Mouse (Mus musculus) MEL (cell line): Measurements from ENCODE around the gene Inpp4b. TPM values are rescaled to one million over a fixed set of nuclear protein-coding genes. Genes with fewer than 3 reads are reported as not detected.

Experiments used
- DNase-seq: peaks from one replicate; pipeline ENCODE4 v3.0.0; 2011; ENCODE audit warnings: low read depth, low spot score
- H3K27ac ChIP-seq: 2 replicates; pipeline ENCODE4 v1.5.1; 2012; ENCODE audit warnings: low read depth, mild to moderate bottlenecking, control low read depth, low read length, moderate library complexity; ENCODE audit not compliant: control insufficient read depth
- H3K27me3 ChIP-seq, 2 experiments: fragments of 150-350 bp in 1 of 2; sonication (generic) in 1 of 2; 2 replicates each; pipeline ENCODE4 v1.6.1; 2012; ENCODE audit warnings: low read length in 2 of 2, mild to moderate bottlenecking in 2 of 2, improper control_type of control experiment in 1 of 2, moderate library complexity in 1 of 2; ENCODE audit not compliant: insufficient read depth in 2 of 2, control insufficient read depth in 1 of 2
- H3K36me3 ChIP-seq, 2 experiments: 2 replicates each; pipeline ENCODE4 v1.6.1; 2012 to 2014; ENCODE audit warnings: low read length in 2 of 2, improper control_type of control experiment in 1 of 2, inconsistent platforms in 1 of 2, mild to moderate bottlenecking in 1 of 2; ENCODE audit not compliant: insufficient read depth in 2 of 2, control insufficient read depth in 1 of 2
- H3K4me1 ChIP-seq, 2 experiments: fragments of 150-350 bp in 1 of 2; sonication (generic) in 1 of 2; 2 replicates each; pipeline ENCODE4 v1.6.1; 2012; ENCODE audit warnings: low read length in 2 of 2, improper control_type of control experiment in 1 of 2, mild to moderate bottlenecking in 1 of 2; ENCODE audit not compliant: insufficient read depth in 2 of 2, control insufficient read depth in 1 of 2
- H3K4me3 ChIP-seq, 2 experiments: fragments of 150-350 bp in 1 of 2; sonication (generic) in 1 of 2; 2 replicates each; pipeline ENCODE4 v1.5.1; 2012; ENCODE audit warnings: low read depth in 2 of 2, low read length in 2 of 2, mild to moderate bottlenecking in 2 of 2, moderate library complexity in 2 of 2, control low read depth in 1 of 2, improper control_type of control experiment in 1 of 2; ENCODE audit not compliant: control insufficient read depth in 1 of 2, insufficient read depth in 1 of 2
- H3K79me2 ChIP-seq: 2 replicates; pipeline ENCODE4 v1.6.1; 2012; ENCODE audit warnings: mild to moderate bottlenecking, low read length, moderate library complexity; ENCODE audit not compliant: control insufficient read depth, poor library complexity, insufficient read depth
- H3K9ac ChIP-seq: 2 replicates; pipeline ENCODE4 v1.6.1; 2012; ENCODE audit warnings: low read depth, mild to moderate bottlenecking, control low read depth, low read length, moderate library complexity; ENCODE audit not compliant: control insufficient read depth, poor library complexity, severe bottlenecking
- H3K9me3 ChIP-seq: fragments of 150-350 bp; sonication (generic); replicated peaks from 2 replicates; pipeline ENCODE4 v1.6.1; 2012; ENCODE audit warnings: mild to moderate bottlenecking, low read length, improper control_type of control experiment, moderate library complexity; ENCODE audit not compliant: insufficient read depth
- CHD2 ChIP-seq: IDR thresholded peaks from 2 replicates; pipeline ENCODE4 v1.6.1; 2011; ENCODE audit warnings: low read length, improper control_type of control experiment
- CTCF ChIP-seq, 3 experiments: IDR thresholded peaks in 2 of 3; conservative IDR thresholded peaks in 1 of 3; 2 replicates each; pipeline ENCODE4 v1.5.1; 2011 to 2012; ENCODE audit warnings: low read length in 3 of 3, low read depth in 2 of 3, mild to moderate bottlenecking in 2 of 3, improper control_type of control experiment in 1 of 3, inconsistent platforms in 1 of 3, mixed read lengths in 1 of 3, moderate library complexity in 1 of 3; ENCODE audit not compliant: control insufficient read depth in 1 of 3, insufficient read depth in 1 of 3, poor library complexity in 1 of 3, severe bottlenecking in 1 of 3
- E2F4 ChIP-seq: IDR thresholded peaks from 2 replicates; pipeline ENCODE4 v1.6.1; 2011; ENCODE audit warnings: low read depth, low read length, improper control_type of control experiment, borderline replicate concordance
- ELF1 ChIP-seq: IDR thresholded peaks from 2 replicates; pipeline ENCODE4 v1.6.1; 2014; ENCODE audit warnings: low read depth, mild to moderate bottlenecking, inconsistent platforms, low read length, improper control_type of control experiment, moderate library complexity
- EP300 ChIP-seq, 2 experiments: IDR thresholded peaks; 2 replicates each; pipeline ENCODE4 v1.6.1; 2011; ENCODE audit warnings: improper control_type of control experiment in 2 of 2, low read length in 2 of 2, low read depth in 1 of 2, mild to moderate bottlenecking in 1 of 2
- GABPA ChIP-seq: IDR thresholded peaks from 2 replicates; pipeline ENCODE4 v1.6.1; 2012; ENCODE audit warnings: low read depth, mild to moderate bottlenecking, inconsistent platforms, low read length, improper control_type of control experiment, moderate library complexity
- MXI1 ChIP-seq: IDR thresholded peaks from 2 replicates; pipeline ENCODE4 v1.6.1; 2011; ENCODE audit warnings: mild to moderate bottlenecking, low read depth, low read length, improper control_type of control experiment
- MYC ChIP-seq: IDR thresholded peaks from 2 replicates; pipeline ENCODE4 v1.6.1; 2011; ENCODE audit warnings: low read depth, mild to moderate bottlenecking, low read length, improper control_type of control experiment, moderate library complexity
- NRF1 ChIP-seq: IDR thresholded peaks from 2 replicates; pipeline ENCODE4 v1.6.1; 2014; ENCODE audit warnings: low read depth, mild to moderate bottlenecking, inconsistent platforms, low read length, improper control_type of control experiment, moderate library complexity; ENCODE audit not compliant: poor library complexity, insufficient read depth, severe bottlenecking
- POLR2AphosphoS5 ChIP-seq: IDR thresholded peaks from 2 replicates; pipeline ENCODE4 v1.6.1; 2012; ENCODE audit warnings: low read depth, borderline replicate concordance, mild to moderate bottlenecking, inconsistent platforms, low read length, moderate library complexity, mixed read lengths
- RAD21 ChIP-seq: IDR thresholded peaks from 2 replicates; pipeline ENCODE4 v1.6.1; 2011; ENCODE audit warnings: mild to moderate bottlenecking, low read depth, low read length, improper control_type of control experiment
- TAL1 ChIP-seq: IDR thresholded peaks from 2 replicates; pipeline ENCODE4 v1.6.1; 2012; ENCODE audit warnings: mild to moderate bottlenecking, inconsistent platforms, low read length, moderate library complexity, mixed read lengths
- TCF12 ChIP-seq: IDR thresholded peaks from 2 replicates; pipeline ENCODE4 v1.6.1; 2014; ENCODE audit warnings: low read depth, mild to moderate bottlenecking, inconsistent platforms, low read length, improper control_type of control experiment, moderate library complexity
- USF2 ChIP-seq, 2 experiments: IDR thresholded peaks; 2 replicates each; pipeline ENCODE4 v1.6.1; 2011 to 2012; ENCODE audit warnings: improper control_type of control experiment in 2 of 2, low read length in 2 of 2, borderline replicate concordance in 1 of 2, inconsistent platforms in 1 of 2, low read depth in 1 of 2, mild to moderate bottlenecking in 1 of 2; ENCODE audit not compliant: insufficient read depth in 1 of 2
- ZMIZ1 ChIP-seq: IDR thresholded peaks from 2 replicates; pipeline ENCODE4 v1.6.1; 2012; ENCODE audit warnings: low read depth, mild to moderate bottlenecking, inconsistent platforms, low read length, improper control_type of control experiment, moderate library complexity
- polyA plus RNA-seq, 2 experiments: library from polyadenylated mRNA; stranded (reverse) in 1 of 2; unstranded in 1 of 2; fragments of >175 nt in 1 of 2; fragments of >200 nt in 1 of 2; gene quantifications; 2 replicates each; pipeline versions ENCODE4 v1.2.1 to v1.2.4; 2012; ENCODE audit warnings: low replicate concordance in 2 of 2, low read depth in 1 of 2; ENCODE audit not compliant: insufficient read length in 2 of 2, insufficient read depth in 1 of 2, missing spikeins in 1 of 2
- total RNA-seq: library from RNA; depleted of rRNA; stranded (reverse); fragments of 300-350 nt; gene quantifications from 2 replicates; pipeline ENCODE4 v1.2.3, GENCODE M21; 2012

Inpp4b gene
- total and polyA plus RNA-seq, 3 experiments, result 12.3 to 26.9 (median 13.6) TPM

DNA sequence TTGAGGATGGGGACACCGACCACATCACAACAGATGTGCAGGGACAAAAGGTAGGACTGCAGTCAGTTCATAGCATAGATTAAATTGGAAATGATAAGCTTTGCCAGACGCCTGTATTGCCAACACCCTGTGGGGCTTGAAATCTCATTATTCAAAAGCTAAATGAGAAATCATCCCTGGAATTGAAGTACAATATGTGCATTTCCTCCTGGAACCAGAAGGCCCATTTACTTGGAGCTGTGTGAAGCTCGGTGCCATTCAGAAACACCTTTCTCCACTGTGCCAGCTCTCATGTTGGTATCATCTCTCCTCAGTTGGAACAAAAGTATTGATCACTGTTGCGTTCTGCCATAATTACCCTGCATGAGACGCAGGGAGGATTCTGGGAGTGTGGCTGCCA lies 541.8 kb downstream of the Inpp4b start:
- Histone ChIP-seq H3K4me1 (no peaks in the 10 kb centered on the region), H3K79me2 (no peaks in the 10 kb centered on the region), H3K9ac (no peak overlapping the region), H3K27me3 (no peaks in the 10 kb centered on the region), H3K36me3 (peaks cover 0 to 2% of the 10 kb centered on the region in 2 experiments; a peak in 1 of 4 replicates), H3K4me3 (no peak overlapping the region), H3K9me3 (no peaks in the 10 kb centered on the region), H3K27ac (no peak overlapping the region)
- TF ChIP-seq ZMIZ1 (no peak), EP300 (IDR thresholded peaks at IDR 0.05; ENCODE audit: low read depth in 1 of 2, low read length in 2 of 2) (no peak), RAD21 (no peak), E2F4 (no peak)
- no peak for DNase-seq

DNA sequence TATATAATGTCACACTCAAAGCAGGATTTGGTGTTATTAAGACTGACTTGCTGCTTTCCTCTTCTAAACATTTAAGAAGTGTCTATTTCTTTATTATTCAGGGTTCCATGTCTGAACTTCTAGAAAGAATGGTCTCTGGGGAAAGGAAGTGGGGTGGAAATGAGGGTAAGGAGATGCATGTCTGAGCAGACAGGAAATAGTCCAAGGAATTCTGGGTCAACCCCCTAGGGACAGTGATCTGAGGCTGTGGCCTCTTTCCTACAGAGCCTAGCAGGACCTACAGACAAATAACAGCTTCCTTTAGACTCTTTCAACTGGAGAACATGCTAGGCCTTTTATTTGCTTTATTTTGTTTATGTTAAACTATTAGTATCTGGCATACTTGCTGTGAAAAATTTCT lies 546.5 kb downstream of the Inpp4b start:
- TF ChIP-seq ELF1, result no peak
- no peak for TF ChIP-seq POLR2AphosphoS5
- TF ChIP-seq GABPA, result no peak
- TF ChIP-seq MXI1, result no peak
- no peak for TF ChIP-seq TCF12
- no peak for TF ChIP-seq RAD21
- no peak for TF ChIP-seq NRF1
- no peak for TF ChIP-seq MYC
- no peak for TF ChIP-seq USF2 (IDR thresholded peaks at IDR 0.05; ENCODE audit: borderline replicate concordance in 1 of 2, insufficient read depth in 1 of 2, low read depth in 1 of 2, low read length in 2 of 2)
- no peak for TF ChIP-seq CTCF (IDR thresholded peaks at IDR 0.05 in 2 of 3, conservative IDR thresholded peaks at IDR 0.05 in 1 of 3; ENCODE audit: control insufficient read depth in 1 of 3, insufficient read depth in 1 of 3, low read depth in 2 of 3, low read length in 3 of 3, poor library complexity in 1 of 3, severe bottlenecking in 1 of 3)
- no peak for TF ChIP-seq TAL1
- no peak for TF ChIP-seq CHD2
- no peak overlapping the region for H3K4me3 ChIP-seq
- H3K36me3 ChIP-seq, result peaks cover 0 to 2% of the 10 kb centered on the region in 2 experiments; a peak in 2 of 4 replicates
- H3K9me3 ChIP-seq, result no peaks in the 10 kb centered on the region
- H3K27me3 ChIP-seq, result no peaks in the 10 kb centered on the region
- H3K4me1 ChIP-seq, result no peaks in the 10 kb centered on the region
- no peak overlapping the region for H3K27ac ChIP-seq
- no peaks in the 10 kb centered on the region for H3K79me2 ChIP-seq
- DNase-seq, result no peak
- no peak overlapping the region for H3K9ac ChIP-seq
